Mouse (Mus musculus) embryonic facial prominence, embryonic 11.5 days (tissue): ENCODE measurements at regions not wholly inside any gene's neighbourhood (a gene's known extent, or its start where the extent isn't known, plus 50 kb on each side); places are given as distances from the start of the nearest gene placed in this dataset.

ENCODE experiments used
- ATAC-seq: fragments of 200-750 bp; cut with Nextera tagmentation; replicated peaks from 2 replicates; pipeline ENCODE4 v1.8.0; 2017; ENCODE audit warnings: low read depth; ENCODE audit not compliant: insufficient number of reproducible peaks, low FRiP score, low TSS enrichment
- DNase-seq: peaks from one replicate; pipeline ENCODE4 v3.0.0-alpha.2; 2015; ENCODE audit warnings: low spot score
- H3K27ac ChIP-seq: fragments of 300-500 bp; sonication (generic); replicated peaks from 2 replicates; pipeline ENCODE4 v1.5.1; 2014; ENCODE audit warnings: mild to moderate bottlenecking, low read depth, low read length, control low read depth
- H3K27me3 ChIP-seq: fragments of 300-500 bp; sonication (generic); 2 replicates; pipeline ENCODE4 v1.6.1; 2014; ENCODE audit warnings: mild to moderate bottlenecking, low read length, moderate library complexity, mixed read lengths; ENCODE audit not compliant: control insufficient read depth, insufficient read depth
- H3K36me3 ChIP-seq: fragments of 300-500 bp; sonication (generic); replicated peaks from 2 replicates; pipeline ENCODE4 v1.6.1; 2014; ENCODE audit warnings: low read depth, mild to moderate bottlenecking, low read length, moderate library complexity, mixed read lengths; ENCODE audit not compliant: control insufficient read depth, insufficient read depth
- H3K4me1 ChIP-seq: fragments of 300-500 bp; sonication (generic); 2 replicates; pipeline ENCODE4 v1.6.1; 2014; ENCODE audit warnings: low read length, mixed read lengths; ENCODE audit not compliant: control insufficient read depth, insufficient read depth
- H3K4me2 ChIP-seq: fragments of 300-500 bp; sonication (generic); 2 replicates; pipeline ENCODE4 v1.6.1; 2014; ENCODE audit warnings: low read depth, mild to moderate bottlenecking, control low read depth, low read length, moderate library complexity
- H3K4me3 ChIP-seq: fragments of 300-500 bp; sonication (generic); 2 replicates; pipeline ENCODE4 v1.5.1; 2014; ENCODE audit warnings: low read depth, low read length, control low read depth
- H3K9ac ChIP-seq: fragments of 300-500 bp; sonication (generic); replicated peaks from 2 replicates; pipeline ENCODE4 v1.6.1; 2014; ENCODE audit warnings: mild to moderate bottlenecking, control low read depth, low read length
- H3K9me3 ChIP-seq: fragments of 300-500 bp; sonication (generic); replicated peaks from 2 replicates; pipeline ENCODE4 v1.6.1; 2016; ENCODE audit warnings: mild to moderate bottlenecking, low read length, inconsistent platforms, mixed read lengths; ENCODE audit not compliant: control insufficient read depth
- WGBS: fragments of 180-500 bp; shearing (Covaris S2); extraction: QIAGEN DNeasy Blood & Tissue Kit; methylation state at CpG from one replicate; pipeline ENCODE4 v1.1.7; 2014; 5-methylcytosine and 5-hydroxymethylcytosine counted together

GRCm38 (mm10) chr9:13963140-13963763 lies 135.7 kb downstream of the Fam76b start:
- DNase-seq (peak; percentile 5), ATAC-seq (peak; percentile 76; the same call in 1 of the 2 replicates)

GRCm38 (mm10) chr9:13963796-13964195 lies 136.3 kb downstream of the Fam76b start:
- no peak for ATAC-seq
- Histone ChIP-seq H3K27ac (no peak overlapping the region), H3K27me3 (no peaks in the 10 kb centered on the region), H3K36me3 (no peaks in the 10 kb centered on the region), H3K9ac (no peak overlapping the region), H3K4me2 (no peak overlapping the region), H3K9me3 (no peaks in the 10 kb centered on the region), H3K4me3 (no peak overlapping the region), H3K4me1 (no peaks in the 10 kb centered on the region)
- WGBS: 74% methylated on average over 3 of the region's 3 CpGs
- no peak for DNase-seq

More at GRCm38 (mm10) chr9:13963140-13963763, 135.7 kb downstream of the Fam76b start:
- no peak overlapping the region for H3K4me3 ChIP-seq
- no peaks in the 10 kb centered on the region for H3K4me1 ChIP-seq
- H3K36me3 ChIP-seq: no peaks in the 10 kb centered on the region
- 65% methylated on average over 7 of the region's 7 CpGs for WGBS
- H3K9me3 ChIP-seq: no peaks in the 10 kb centered on the region
- no peaks in the 10 kb centered on the region for H3K27me3 ChIP-seq
- H3K4me2 ChIP-seq: no peak overlapping the region
- no peak overlapping the region for H3K9ac ChIP-seq
- H3K27ac ChIP-seq: no peak overlapping the region

GRCm38 (mm10) chr9:13964256-13964655 lies 136.7 kb downstream of the Fam76b start:
- Histone ChIP-seq H3K4me3 (no peak overlapping the region), H3K27ac (no peak overlapping the region), H3K27me3 (no peaks in the 10 kb centered on the region), H3K4me1 (no peaks in the 10 kb centered on the region), H3K9ac (no peak overlapping the region), H3K9me3 (no peaks in the 10 kb centered on the region), H3K4me2 (no peak overlapping the region), H3K36me3 (no peaks in the 10 kb centered on the region)
- 94% methylated on average over 4 of the region's 4 CpGs for WGBS
- no peak for DNase-seq
- ATAC-seq: no peak

- H3K4me3 ChIP-seq: no peak overlapping the region
- no peak overlapping the region for H3K9ac ChIP-seq
- no peaks in the 10 kb centered on the region for H3K27me3 ChIP-seq
- 85% methylated on average over 1 of the region's 1 CpGs for WGBS
- no peaks in the 10 kb centered on the region for H3K9me3 ChIP-seq
- ATAC-seq (no peak), DNase-seq (no peak)
- H3K36me3 ChIP-seq: no peaks in the 10 kb centered on the region
- no peaks in the 10 kb centered on the region for H3K4me1 ChIP-seq
- no peak overlapping the region for H3K4me2 ChIP-seq
- H3K27ac ChIP-seq: no peak overlapping the region
These were observed 138.7 kb downstream of the Fam76b start for GRCm38 (mm10) chr9:13966212-13966611.

- no peaks in the 10 kb centered on the region for H3K27me3 ChIP-seq
- H3K36me3 ChIP-seq: no peaks in the 10 kb centered on the region
- no peak overlapping the region for H3K4me3 ChIP-seq
- no peaks in the 10 kb centered on the region for H3K9me3 ChIP-seq
- ATAC-seq (no peak), DNase-seq (no peak)
- WGBS: 66% methylated on average over 1 of the region's 1 CpGs
- no peak overlapping the region for H3K9ac ChIP-seq
- H3K27ac ChIP-seq: no peak overlapping the region
- no peaks in the 10 kb centered on the region for H3K4me1 ChIP-seq
- no peak overlapping the region for H3K4me2 ChIP-seq
These were observed 141.7 kb downstream of the Fam76b start for GRCm38 (mm10) chr9:13969262-13969661.

- WGBS: 64% methylated on average over 4 of the region's 4 CpGs
- Histone ChIP-seq H3K4me3 (no peak overlapping the region), H3K9me3 (no peaks in the 10 kb centered on the region), H3K4me1 (no peaks in the 10 kb centered on the region), H3K36me3 (no peaks in the 10 kb centered on the region), H3K27ac (no peak overlapping the region), H3K27me3 (no peaks in the 10 kb centered on the region), H3K4me2 (no peak overlapping the region), H3K9ac (no peak overlapping the region)
- DNase-seq: no peak
- ATAC-seq: no peak
These were observed 146.1 kb downstream of the Fam76b start for GRCm38 (mm10) chr9:13973600-13973999.

- ATAC-seq (no peak), DNase-seq (no peak)
- Histone ChIP-seq H3K27ac (no peak overlapping the region), H3K4me3 (no peak overlapping the region), H3K36me3 (no peaks in the 10 kb centered on the region), H3K4me1 (no peaks in the 10 kb centered on the region), H3K4me2 (no peak overlapping the region), H3K9me3 (no peaks in the 10 kb centered on the region), H3K9ac (no peak overlapping the region), H3K27me3 (no peaks in the 10 kb centered on the region)
- 64% methylated on average over 1 of the region's 1 CpGs for WGBS
These were observed 147.4 kb downstream of the Fam76b start for GRCm38 (mm10) chr9:13974870-13975269.

GRCm38 (mm10) chr9:13978842-13979241 lies 151.3 kb downstream of the Fam76b start:
- 64% methylated on average over 6 of the region's 6 CpGs for WGBS
- no peak for ATAC-seq
- Histone ChIP-seq H3K4me2 (no peak overlapping the region), H3K27ac (no peak overlapping the region), H3K9me3 (no peaks in the 10 kb centered on the region), H3K9ac (no peak overlapping the region), H3K27me3 (no peaks in the 10 kb centered on the region), H3K4me1 (no peaks in the 10 kb centered on the region), H3K4me3 (no peak overlapping the region), H3K36me3 (no peaks in the 10 kb centered on the region)
- DNase-seq: no peak
